Mouse (Mus musculus): Measurements from ENCODE around the gene Adi1.

- TF ChIP-seq NELFE (IDR thresholded peaks at IDR 0.05; ENCODE audit: low read depth, low read length) (no peak), CHD1 (IDR thresholded peaks at IDR 0.05; ENCODE audit: low read depth, low read length) (no peak), POLR2A (IDR thresholded peaks at IDR 0.05; ENCODE audit: control insufficient read depth in 1 of 2, insufficient read depth in 1 of 2, low read depth in 1 of 2, low read length in 2 of 2, poor library complexity in 1 of 2) (no peak), JUND (IDR thresholded peaks at IDR 0.05; ENCODE audit: low read depth, low read length) (no peak), SIN3A (IDR thresholded peaks at IDR 0.05; ENCODE audit: low read length) (no peak)
Measured at GRCm38 (mm10) chr12:28705204-28705603, 30.2 kb downstream of the Adi1 start.

Data from MEL (cell line).